Mouse (Mus musculus) heart, adult 2 months (tissue): ENCODE results near the gene Agmat.

Source experiments
- CTCF ChIP-seq: fragments of 200-600 bp; IDR thresholded peaks from 2 replicates; pipeline ENCODE4 v1.8.1; 2022; ENCODE audit warnings: antibody characterized with exemption, mild to moderate bottlenecking, moderate library complexity
- EP300 ChIP-seq: fragments of 200-500 bp; IDR thresholded peaks from 2 replicates; pipeline ENCODE4 v1.6.1; 2011; ENCODE audit warnings: low read depth, low read length, control low read depth; ENCODE audit not compliant: insufficient read depth

- no peak for TF ChIP-seq EP300
- TF ChIP-seq CTCF, result no peak
Observed at GRCm38 (mm10) chr4:141765008-141765407, 18.5 kb downstream of the Agmat start.
